Mouse (Mus musculus): Measurements from ENCODE around the gene Capza1. TPM values are rescaled to one million over a fixed set of nuclear protein-coding genes. Genes with fewer than 3 reads are reported as not detected.

The Capza1 gene
- polyA plus RNA-seq, 1 experiment from 2014 or later: 186 TPM

GRCm38 (mm10) chr3:104856106-104856505, 8.2 kb downstream of the Capza1 start:
- Histone ChIP-seq H3K4me1 (peaks cover 2% of the 10 kb centered on the region; the same call in 1 of the 2 replicates), H3K4me2 (no peak overlapping the region), H3K9me3 (no peaks in the 10 kb centered on the region), H3K36me3 (peaks cover 24% of the 10 kb centered on the region), H3K4me3 (no peak overlapping the region), H3K9ac (no peak overlapping the region), H3K27ac (no peak overlapping the region), H3K27me3 (no peaks in the 10 kb centered on the region)
- no peak for ATAC-seq (ENCODE audit: insufficient number of reproducible peaks, insufficient read depth, low FRiP score, low TSS enrichment, low read depth)
- 71% methylated on average over 1 of the region's 1 CpGs for WGBS

GRCm38 (mm10) chr3:104854866-104855265, 9.4 kb downstream of the Capza1 start:
- Histone ChIP-seq H3K9ac (no peak overlapping the region), H3K27ac (no peak overlapping the region), H3K4me3 (no peak overlapping the region), H3K4me1 (no peaks in the 10 kb centered on the region), H3K9me3 (no peaks in the 10 kb centered on the region), H3K4me2 (no peak overlapping the region), H3K27me3 (no peaks in the 10 kb centered on the region), H3K36me3 (peaks cover 26% of the 10 kb centered on the region)
- ATAC-seq (ENCODE audit: insufficient number of reproducible peaks, insufficient read depth, low FRiP score, low TSS enrichment, low read depth): no peak

- no peak overlapping the region for H3K27ac ChIP-seq
- peaks cover 29% of the 10 kb centered on the region for H3K36me3 ChIP-seq
- H3K9ac ChIP-seq: no peak overlapping the region
- ATAC-seq (ENCODE audit: insufficient number of reproducible peaks, insufficient read depth, low FRiP score, low TSS enrichment, low read depth): no peak
- no peaks in the 10 kb centered on the region for H3K4me1 ChIP-seq
- WGBS: 86% methylated on average over 1 of the region's 1 CpGs
- H3K4me2 ChIP-seq: no peak overlapping the region
- H3K9me3 ChIP-seq: no peaks in the 10 kb centered on the region
- H3K27me3 ChIP-seq: no peaks in the 10 kb centered on the region
- no peak overlapping the region for H3K4me3 ChIP-seq
These were observed 9.8 kb downstream of the Capza1 start for GRCm38 (mm10) chr3:104854465-104854864.

- WGBS: 89% methylated on average over 4 of the region's 4 CpGs
- ATAC-seq (ENCODE audit: insufficient number of reproducible peaks, insufficient read depth, low FRiP score, low TSS enrichment, low read depth): no peak
- H3K27ac ChIP-seq: no peak overlapping the region
- H3K36me3 ChIP-seq: peaks cover 57% of the 10 kb centered on the region
- H3K4me3 ChIP-seq: no peak overlapping the region
- H3K4me1 ChIP-seq: no peaks in the 10 kb centered on the region
- no peaks in the 10 kb centered on the region for H3K9me3 ChIP-seq
- no peak overlapping the region for H3K9ac ChIP-seq
- H3K4me2 ChIP-seq: no peak overlapping the region
- H3K27me3 ChIP-seq: no peaks in the 10 kb centered on the region
These were observed 17.7 kb downstream of the Capza1 start for GRCm38 (mm10) chr3:104846601-104847000.

- no peak overlapping the region for H3K4me3 ChIP-seq
- H3K36me3 ChIP-seq: peaks cover 73% of the 10 kb centered on the region
- ATAC-seq (ENCODE audit: insufficient number of reproducible peaks, insufficient read depth, low FRiP score, low TSS enrichment, low read depth): no peak
- WGBS: 94% methylated on average over 5 of the region's 5 CpGs
- H3K27ac ChIP-seq: no peak overlapping the region
- H3K9me3 ChIP-seq: no peaks in the 10 kb centered on the region
- no peak overlapping the region for H3K9ac ChIP-seq
- H3K27me3 ChIP-seq: no peaks in the 10 kb centered on the region
- no peak overlapping the region for H3K4me2 ChIP-seq
- H3K4me1 ChIP-seq: no peaks in the 10 kb centered on the region
These were observed 23.3 kb downstream of the Capza1 start for GRCm38 (mm10) chr3:104841049-104841448.

- peaks cover 76% of the 10 kb centered on the region for H3K36me3 ChIP-seq
These were observed 28.5 kb downstream of the Capza1 start for GRCm38 (mm10) chr3:104835797-104836196.

GRCm38 (mm10) chr3:104822413-104822812, 41.9 kb downstream of the Capza1 start:
- H3K4me2 ChIP-seq: no peak overlapping the region
- H3K4me3 ChIP-seq: no peak overlapping the region
- H3K27ac ChIP-seq: no peak overlapping the region
- H3K36me3 ChIP-seq: peaks cover 38% of the 10 kb centered on the region
- no peak overlapping the region for H3K9ac ChIP-seq
- no peaks in the 10 kb centered on the region for H3K27me3 ChIP-seq
- H3K9me3 ChIP-seq: no peaks in the 10 kb centered on the region
- H3K4me1 ChIP-seq: peaks cover 9% of the 10 kb centered on the region; the same call in 1 of the 2 replicates
- WGBS: 82% methylated on average over 3 of the region's 3 CpGs
- no peak for ATAC-seq (ENCODE audit: insufficient number of reproducible peaks, insufficient read depth, low FRiP score, low TSS enrichment, low read depth)

More at GRCm38 (mm10) chr3:104835797-104836196, 28.5 kb downstream of the Capza1 start:
- H3K9me3 ChIP-seq: no peaks in the 10 kb centered on the region
- no peak overlapping the region for H3K4me3 ChIP-seq
- H3K4me1 ChIP-seq: no peaks in the 10 kb centered on the region
- H3K27ac ChIP-seq: no peak overlapping the region
- no peak for ATAC-seq (ENCODE audit: insufficient number of reproducible peaks, insufficient read depth, low FRiP score, low TSS enrichment, low read depth)
- WGBS: 98% methylated on average over 3 of the region's 3 CpGs
- no peak overlapping the region for H3K4me2 ChIP-seq
- H3K27me3 ChIP-seq: no peaks in the 10 kb centered on the region
- no peak overlapping the region for H3K9ac ChIP-seq

- Histone ChIP-seq H3K9ac (no peak overlapping the region), H3K27me3 (no peaks in the 10 kb centered on the region), H3K9me3 (no peaks in the 10 kb centered on the region), H3K36me3 (peaks cover 22% of the 10 kb centered on the region), H3K27ac (no peak overlapping the region), H3K4me3 (no peak overlapping the region), H3K4me1 (peaks cover 22% of the 10 kb centered on the region), H3K4me2 (no peak overlapping the region)
- 58% methylated on average over 1 of the region's 1 CpGs for WGBS
- no peak for ATAC-seq (ENCODE audit: insufficient number of reproducible peaks, insufficient read depth, low FRiP score, low TSS enrichment, low read depth)
These were observed 43.9 kb downstream of the Capza1 start for GRCm38 (mm10) chr3:104820426-104820825.

- Histone ChIP-seq H3K27ac (peak overlapping the region; percentile 95), H3K4me3 (peak overlapping the region; percentile 79), H3K4me1 (peaks cover 27% of the 10 kb centered on the region), H3K4me2 (peak overlapping the region; percentile 82), H3K9ac (peak overlapping the region; percentile 95), H3K9me3 (no peaks in the 10 kb centered on the region), H3K36me3 (peaks cover 16% of the 10 kb centered on the region), H3K27me3 (no peaks in the 10 kb centered on the region)
- no peak for ATAC-seq (ENCODE audit: insufficient number of reproducible peaks, insufficient read depth, low FRiP score, low TSS enrichment, low read depth)
- WGBS: 7% methylated on average over 3 of the region's 3 CpGs
These were observed 45.6 kb downstream of the Capza1 start for GRCm38 (mm10) chr3:104818749-104819134.

- Histone ChIP-seq H3K27me3 (no peaks in the 10 kb centered on the region), H3K9ac (peak within 1 kb of the TSS; percentile 95), H3K4me1 (peaks cover 27% of the 10 kb centered on the region), H3K4me2 (peak within 1 kb of the TSS; percentile 82), H3K4me3 (peak within 1 kb of the TSS; percentile 79), H3K9me3 (no peaks in the 10 kb centered on the region), H3K27ac (peak within 1 kb of the TSS; percentile 95), H3K36me3 (peaks cover 16% of the 10 kb centered on the region)
- peak; percentile 70 for ATAC-seq (ENCODE audit: insufficient number of reproducible peaks, insufficient read depth, low FRiP score, low TSS enrichment, low read depth)
- under 1% methylated on average over 40 of the region's 40 CpGs for WGBS
These were observed 46.1 kb downstream of the Capza1 start, which contains the start of gene Mov10 for GRCm38 (mm10) chr3:104817991-104818748. Mov10 (minus strand) TSS chr3:104818563.

- Histone ChIP-seq H3K27me3 (no peaks in the 10 kb centered on the region), H3K9me3 (no peaks in the 10 kb centered on the region), H3K36me3 (peaks cover 14% of the 10 kb centered on the region), H3K4me2 (peak overlapping the region; percentile 82), H3K9ac (peak overlapping the region; percentile 95), H3K4me3 (peak overlapping the region; percentile 79), H3K27ac (peak overlapping the region; percentile 95), H3K4me1 (peaks cover 27% of the 10 kb centered on the region)
- peak; percentile 80 for ATAC-seq (ENCODE audit: insufficient number of reproducible peaks, insufficient read depth, low FRiP score, low TSS enrichment, low read depth)
- 0% methylated on average over 38 of the region's 46 CpGs for WGBS
These were observed 46.8 kb downstream of the Capza1 start for GRCm38 (mm10) chr3:104817481-104817990.

- ATAC-seq (ENCODE audit: insufficient number of reproducible peaks, insufficient read depth, low FRiP score, low TSS enrichment, low read depth): no peak
- H3K4me1 ChIP-seq: peaks cover 27% of the 10 kb centered on the region
- no peak overlapping the region for H3K27ac ChIP-seq
- WGBS: 96% methylated on average over 7 of the region's 7 CpGs
- H3K4me3 ChIP-seq: no peak overlapping the region
- no peak overlapping the region for H3K9ac ChIP-seq
- peak overlapping the region; percentile 5; the same call in 1 of the 2 replicates for H3K4me2 ChIP-seq
- H3K36me3 ChIP-seq: 0 out of 2 replicates have a peak, but pooled peaks cover 3% of the 10 kb centered on the region
- H3K27me3 ChIP-seq: no peaks in the 10 kb centered on the region
- no peaks in the 10 kb centered on the region for H3K9me3 ChIP-seq
These were observed 48.2 kb downstream of the Capza1 start for GRCm38 (mm10) chr3:104816130-104816529.
